Mouse (Mus musculus): ENCODE measurements at regions not wholly inside any gene's neighbourhood (a gene's known extent, or its start where the extent isn't known, plus 50 kb on each side); places are given as distances from the start of the nearest gene placed in this dataset.

GRCm38 (mm10) chr13:25341826-25342225 lies 71.5 kb upstream of the Nrsn1 start:
- DNase-seq (ENCODE audit: low spot score): no peak
- H3K4me3 ChIP-seq (ENCODE audit: low read depth, low read length): no peak overlapping the region

GRCm38 (mm10) chr13:25333803-25334202 lies 63.5 kb upstream of the Nrsn1 start:
- H3K27me3 ChIP-seq (ENCODE audit: insufficient read depth, low read length): no peaks in the 10 kb centered on the region
- DNase-seq (ENCODE audit: low spot score) (no peak), ATAC-seq (ENCODE audit: low FRiP score) (no peak)
- H3K4me1 ChIP-seq (ENCODE audit: insufficient read depth, low read length): no peaks in the 10 kb centered on the region
- no peak overlapping the region for H3K9ac ChIP-seq (replicated peaks; ENCODE audit: low read length, poor library complexity, severe bottlenecking)
- no peaks in the 10 kb centered on the region for H3K36me3 ChIP-seq (ENCODE audit: insufficient read depth, low read length)
- H3K9me3 ChIP-seq (ENCODE audit: low read length): no peaks in the 10 kb centered on the region
- WGBS: 84% methylated on average over 1 of the region's 1 CpGs
- peak; percentile 46 for TF ChIP-seq CTCF (IDR thresholded peaks at IDR 0.05)
- no peak overlapping the region for H3K4me2 ChIP-seq (ENCODE audit: low read depth, low read length, poor library complexity, severe bottlenecking)
- H3K4me3 ChIP-seq (ENCODE audit: low read depth, low read length): no peak overlapping the region
- H3K27ac ChIP-seq (ENCODE audit: low read depth, low read length): no peak overlapping the region

More at GRCm38 (mm10) chr13:25341826-25342225, 71.5 kb upstream of the Nrsn1 start:
- no peaks in the 10 kb centered on the region for H3K27me3 ChIP-seq (ENCODE audit: insufficient read depth, low read length)
- no peak overlapping the region for H3K27ac ChIP-seq (ENCODE audit: low read depth, low read length)
- H3K4me2 ChIP-seq (ENCODE audit: low read depth, low read length, poor library complexity, severe bottlenecking): no peak overlapping the region
- H3K36me3 ChIP-seq (ENCODE audit: insufficient read depth, low read length): no peaks in the 10 kb centered on the region
- no peak for TF ChIP-seq CTCF (IDR thresholded peaks at IDR 0.05)
- 89% methylated on average over 1 of the region's 1 CpGs for WGBS
- H3K9ac ChIP-seq (replicated peaks; ENCODE audit: low read length, poor library complexity, severe bottlenecking): no peak overlapping the region
- H3K4me1 ChIP-seq (ENCODE audit: insufficient read depth, low read length): no peaks in the 10 kb centered on the region
- H3K9me3 ChIP-seq (ENCODE audit: low read length): no peaks in the 10 kb centered on the region
- no peak for ATAC-seq (ENCODE audit: low FRiP score)

Data from midbrain, postnatal 0 days (tissue).